Mouse (Mus musculus): ENCODE results near the gene Slc48a1.

Slc48a1 gene

DNA sequence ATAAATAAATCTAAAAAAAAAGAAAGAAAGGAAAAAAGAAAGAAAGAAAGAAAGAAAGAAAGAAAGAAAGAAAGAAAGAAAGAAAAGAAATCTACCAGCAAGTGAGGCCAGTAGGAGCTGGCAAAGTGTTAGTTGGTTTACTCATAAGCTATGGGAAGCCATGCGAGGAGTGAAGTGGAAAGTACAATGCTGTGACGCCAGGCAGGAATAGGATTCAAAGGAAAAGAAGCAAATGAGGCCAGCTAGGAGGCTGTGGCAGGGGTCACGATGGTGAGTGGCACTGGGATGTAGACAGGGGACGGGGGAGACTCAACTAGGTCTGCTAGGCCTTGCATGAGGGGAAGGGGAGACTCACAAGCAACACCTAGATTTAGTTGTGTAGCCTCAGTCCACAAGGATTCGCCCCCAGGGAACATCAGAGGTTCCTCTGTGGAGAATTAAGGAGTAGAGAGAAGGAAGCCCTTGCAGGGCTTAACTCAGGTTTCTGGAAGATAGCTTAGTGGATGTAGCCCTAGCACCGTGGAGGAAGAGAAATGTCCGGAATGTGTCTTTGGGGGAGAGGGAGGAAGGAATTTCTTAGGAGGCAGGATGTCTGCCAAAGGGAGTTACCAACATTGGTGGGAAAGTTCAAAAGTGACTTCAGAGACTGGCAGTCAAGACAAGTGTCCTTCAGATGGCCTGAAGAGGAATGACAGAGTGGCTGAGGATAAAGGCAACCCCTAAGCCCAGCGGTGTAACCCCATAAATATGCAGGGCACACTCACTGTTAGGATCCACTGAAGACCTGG is at the start of gene Slc48a1:
Slc48a1 (plus strand) TSS at position 210 of the 788 bp plus-strand sequence.
- peak; percentile 70 for DNase-seq

DNA sequence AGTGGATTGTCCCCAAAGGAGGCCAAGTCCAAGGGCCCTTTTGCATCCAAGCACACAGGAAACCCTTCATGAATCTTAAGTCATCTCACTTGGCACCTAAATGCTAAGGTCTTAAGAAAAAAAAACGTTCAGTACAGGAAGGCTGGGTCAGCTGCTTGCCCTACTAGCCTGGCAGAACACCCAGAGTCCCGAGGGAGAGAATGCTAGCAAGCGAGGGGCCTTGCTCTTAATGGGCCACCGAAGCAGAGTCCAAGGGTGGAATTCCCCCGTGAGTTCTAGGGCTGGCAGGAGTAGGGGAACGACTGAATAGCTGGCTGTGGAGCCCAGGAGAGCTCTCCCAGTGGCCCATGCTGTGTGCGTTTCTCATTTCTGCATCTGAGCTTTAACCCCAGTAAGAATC is 49.5 kb upstream of the Slc48a1 start:
- peak; percentile 70 for DNase-seq

DNA sequence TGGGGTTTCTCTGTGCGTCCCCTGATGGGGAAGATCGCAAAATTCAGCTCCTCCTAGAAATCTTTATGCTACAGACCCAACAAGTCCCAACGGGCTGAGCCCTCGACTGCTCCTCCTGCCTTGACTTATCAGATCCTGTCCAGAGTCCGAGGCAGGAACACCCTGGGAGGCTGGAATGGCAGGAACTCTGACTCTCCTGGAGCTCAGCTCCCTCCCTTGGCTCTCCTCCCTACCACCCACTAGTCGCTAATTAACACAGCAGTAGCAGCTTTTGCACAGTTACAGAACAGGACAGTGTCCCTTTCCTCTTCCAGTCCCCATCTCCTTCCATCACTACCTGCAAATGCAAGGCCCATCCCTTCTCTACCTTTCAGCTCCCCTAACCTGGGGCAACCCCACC is 48.0 kb upstream of the Slc48a1 start:
- DNase-seq, result peak; percentile 64

DNA sequence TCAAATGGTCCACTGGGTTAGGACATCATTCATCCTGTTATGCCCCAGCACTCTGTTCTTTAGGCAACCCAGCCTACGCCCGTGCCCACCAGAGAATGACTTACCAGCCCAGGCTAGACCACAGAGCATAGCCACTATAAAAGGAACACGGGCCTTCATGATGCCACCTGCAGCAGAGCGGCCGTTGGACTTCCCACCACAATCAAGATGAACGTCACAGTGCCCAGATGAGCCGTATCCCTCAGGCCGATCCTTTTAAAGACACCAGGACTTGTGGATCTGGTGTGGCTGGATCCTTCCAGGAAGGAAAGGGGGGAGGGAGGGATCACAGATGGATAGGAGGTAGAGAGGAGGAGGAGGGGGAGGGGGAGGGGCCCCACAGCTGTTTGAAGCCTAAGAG is 47.2 kb upstream of the Slc48a1 start, which contains the start of gene Endou:
Endou (minus strand) TSS at position 229 of the 400 bp plus-strand sequence.
- no peak for DNase-seq

DNA sequence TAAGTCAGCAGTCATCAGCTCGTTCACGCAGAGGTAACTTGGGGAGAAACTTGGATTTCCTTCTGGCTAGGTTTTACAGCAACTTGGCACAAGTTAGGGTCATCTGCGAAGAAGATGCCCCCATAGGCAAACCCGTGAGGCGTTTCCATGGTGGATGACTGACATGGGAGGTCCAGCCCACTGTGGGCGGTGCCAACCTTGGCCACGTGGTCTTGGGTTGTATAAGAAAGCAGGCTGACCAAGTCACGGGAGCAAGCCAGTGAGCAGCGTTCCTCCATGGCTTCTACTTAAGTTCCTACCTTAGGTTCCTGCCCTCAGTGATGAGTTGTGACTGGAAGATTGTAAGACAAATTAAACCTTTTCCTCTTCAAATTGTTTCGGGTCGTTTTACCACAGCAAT is 46.3 kb upstream of the Slc48a1 start:
- DNase-seq, result no peak

DNA sequence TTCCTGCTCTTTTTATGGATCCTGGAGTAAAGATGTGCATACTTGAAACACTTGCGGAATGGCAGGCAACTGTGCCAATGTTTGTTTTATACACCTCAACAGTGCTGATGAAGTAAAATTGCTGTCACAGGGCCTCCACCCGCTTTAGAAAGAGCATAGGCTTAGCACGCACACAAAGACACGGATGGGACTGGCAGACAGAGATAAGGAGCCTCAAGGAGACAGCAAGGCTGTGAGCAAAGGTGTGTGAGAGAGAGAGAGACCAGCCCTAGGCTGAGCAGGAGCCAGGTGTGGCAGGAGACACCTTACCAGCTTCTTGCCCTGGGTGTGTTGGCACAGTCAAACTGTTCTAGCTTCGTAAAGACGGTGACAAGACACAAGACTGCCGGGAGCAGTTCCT is 39.4 kb upstream of the Slc48a1 start:
- no peak for DNase-seq

DNA sequence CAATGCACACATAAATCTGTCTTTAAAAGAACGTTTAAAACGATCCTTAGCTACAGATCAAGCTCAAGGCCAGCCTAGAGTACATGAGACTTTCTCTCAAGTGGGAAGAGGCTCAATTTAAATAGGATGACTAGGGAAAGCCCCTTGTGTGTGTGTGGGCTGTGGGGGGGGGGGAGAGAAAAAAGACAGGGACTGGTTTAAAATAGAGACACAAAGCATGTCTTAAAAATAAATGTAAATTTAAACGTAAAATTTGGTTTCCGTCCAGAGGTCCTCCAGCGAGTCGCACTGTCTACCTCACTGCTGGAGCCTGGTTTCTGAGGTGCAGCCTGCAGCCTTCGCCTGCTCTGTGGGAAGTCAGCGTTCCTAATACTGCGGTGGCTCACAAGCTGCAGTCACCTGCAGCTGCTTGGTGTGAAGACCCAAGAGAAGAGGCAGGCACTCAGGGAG is 38.0 kb upstream of the Slc48a1 start:
- no peak for DNase-seq

DNA sequence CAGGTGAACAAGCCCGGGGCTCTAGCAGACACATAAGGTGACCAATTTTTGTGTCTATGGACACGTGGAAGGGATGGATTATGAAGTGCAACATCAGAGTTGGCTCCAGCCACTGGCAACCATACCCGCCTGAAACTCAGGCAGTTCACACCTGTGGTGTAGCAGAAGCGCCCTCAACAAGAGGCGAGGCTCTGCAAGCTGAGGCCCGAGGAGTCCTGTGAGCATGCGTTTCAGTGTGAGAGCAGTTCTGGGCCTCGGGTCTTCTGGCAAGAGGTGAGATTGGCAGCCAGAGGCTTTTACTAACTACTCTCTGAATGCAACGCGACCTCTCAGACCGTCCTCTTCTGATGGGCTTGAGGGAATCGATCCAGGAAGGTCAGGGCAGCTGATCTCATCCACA is 36.7 kb upstream of the Slc48a1 start:
- no peak for DNase-seq

DNA sequence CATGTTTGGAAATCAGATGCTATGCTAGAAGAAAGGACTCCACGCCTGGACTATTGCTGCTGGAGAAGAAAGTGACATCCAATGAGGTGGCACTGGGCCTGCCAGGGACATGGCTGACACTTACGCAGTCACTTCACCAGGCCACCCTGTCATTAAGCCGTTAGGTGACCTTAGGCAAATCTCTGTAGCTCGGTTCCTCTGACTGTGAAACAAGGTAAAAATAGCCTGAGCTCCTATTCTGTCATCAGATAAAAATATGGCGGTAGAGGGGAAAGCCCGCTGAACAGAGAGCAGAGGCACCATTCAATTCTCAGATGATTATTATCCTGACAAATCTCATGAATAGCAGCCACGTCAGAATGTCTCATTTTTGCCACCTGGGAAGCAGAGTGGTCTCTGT is 36.2 kb upstream of the Slc48a1 start:
- DNase-seq, result no peak

DNA sequence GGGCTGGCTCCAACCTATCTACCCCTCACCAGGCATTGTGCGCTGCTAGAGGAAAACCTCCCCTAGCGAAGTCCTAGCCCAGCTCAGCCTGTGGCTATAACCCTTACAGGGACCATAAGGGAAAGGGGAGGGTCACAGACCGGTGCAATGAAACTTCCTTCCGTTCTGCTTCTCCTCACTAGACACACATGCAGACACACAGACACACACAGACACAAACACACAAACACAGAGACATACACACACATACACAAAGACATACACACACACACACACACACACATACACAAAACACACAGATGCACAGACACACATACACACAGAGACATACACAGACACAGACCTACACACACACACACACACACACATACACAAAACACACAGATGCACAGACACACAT is 35.7 kb upstream of the Slc48a1 start:
- no peak for DNase-seq

DNA sequence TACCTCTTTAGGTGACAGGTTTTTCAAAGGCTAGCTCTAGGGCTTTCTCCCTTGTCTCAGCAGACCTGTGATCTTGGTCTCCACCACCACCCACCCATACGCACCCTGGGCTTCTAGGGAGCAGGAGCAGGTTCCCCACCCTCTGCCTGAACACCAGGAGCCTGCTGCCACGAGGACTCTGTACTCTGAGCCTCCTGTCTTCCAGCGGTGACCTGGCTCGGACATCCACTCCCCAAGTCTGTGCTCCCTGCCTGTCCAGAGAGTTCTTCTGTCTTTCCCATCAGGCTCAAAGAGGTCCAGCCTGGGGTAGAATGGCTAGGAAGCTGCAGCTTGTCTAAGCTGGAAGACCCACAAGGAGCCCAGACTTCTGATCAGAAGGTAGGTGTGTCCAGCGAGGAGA is 35.1 kb upstream of the Slc48a1 start:
- DNase-seq, result no peak

DNA sequence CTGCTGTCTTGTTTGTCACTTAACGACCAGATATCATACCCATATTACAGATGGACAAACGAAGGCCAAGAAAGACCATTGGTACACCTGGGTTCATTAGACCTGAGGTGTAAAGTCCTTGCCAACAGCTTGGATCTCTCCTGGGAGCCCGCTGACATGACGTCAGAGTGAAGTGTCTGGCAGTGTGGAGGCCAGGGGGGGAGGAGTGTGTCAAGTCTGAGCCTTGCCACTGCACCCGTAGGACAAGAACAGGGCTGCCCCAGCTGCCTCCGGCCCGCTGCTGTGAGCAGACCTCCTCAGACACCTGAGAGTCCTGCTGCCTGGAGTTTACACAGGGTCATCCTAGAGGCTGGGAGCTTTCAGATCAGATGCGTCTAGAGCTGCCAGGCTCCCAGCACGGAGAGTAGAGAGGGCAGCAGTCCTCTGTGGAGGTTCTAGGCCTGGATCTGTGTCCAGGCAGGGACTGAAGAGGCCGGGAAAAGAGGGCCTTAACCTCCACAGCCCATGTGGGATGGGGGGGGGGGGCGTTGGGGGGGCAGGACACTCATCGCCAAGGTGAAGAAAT is 34.3 kb upstream of the Slc48a1 start:
- DNase-seq, result no peak

DNA sequence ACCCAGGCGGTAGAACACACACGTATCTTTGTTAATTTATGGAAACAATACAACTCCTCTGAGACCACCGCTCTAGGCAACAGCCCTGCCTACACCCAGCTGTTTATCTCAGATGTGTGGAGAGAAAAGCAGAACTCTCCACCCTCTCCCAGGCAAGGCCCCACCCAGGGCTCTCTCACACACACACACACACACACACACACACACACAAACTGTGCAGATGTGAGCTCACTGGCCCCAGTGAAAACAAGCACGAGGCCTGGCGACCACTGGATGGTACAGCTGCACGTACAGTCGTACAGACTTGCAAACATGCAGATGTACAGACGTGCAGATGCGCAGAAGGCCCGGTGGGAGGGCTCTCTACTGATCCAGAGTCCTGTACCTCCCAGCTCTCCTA is 33.4 kb upstream of the Slc48a1 start:
- DNase-seq, result no peak

DNA sequence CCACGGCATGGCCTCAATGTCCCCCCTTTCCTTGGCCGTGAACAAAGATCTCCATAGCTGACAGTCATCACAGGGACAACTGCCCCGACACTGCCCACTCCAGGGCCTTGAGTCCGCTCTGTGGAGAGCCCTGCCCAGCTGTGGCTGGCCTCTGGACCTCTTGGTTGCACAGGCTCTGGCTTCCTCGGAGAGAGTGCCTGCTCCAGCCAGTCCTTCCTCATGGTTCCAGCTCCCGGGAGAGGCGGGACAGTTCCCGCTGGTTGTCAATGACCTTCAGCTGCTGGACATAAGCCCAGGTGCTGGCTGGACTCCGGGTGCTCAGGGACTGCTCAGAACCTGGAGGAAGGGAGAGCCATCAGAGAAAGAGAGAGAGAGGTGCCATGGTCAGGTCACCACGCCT is 33.0 kb upstream of the Slc48a1 start:
- DNase-seq, result peak; percentile 79

DNA sequence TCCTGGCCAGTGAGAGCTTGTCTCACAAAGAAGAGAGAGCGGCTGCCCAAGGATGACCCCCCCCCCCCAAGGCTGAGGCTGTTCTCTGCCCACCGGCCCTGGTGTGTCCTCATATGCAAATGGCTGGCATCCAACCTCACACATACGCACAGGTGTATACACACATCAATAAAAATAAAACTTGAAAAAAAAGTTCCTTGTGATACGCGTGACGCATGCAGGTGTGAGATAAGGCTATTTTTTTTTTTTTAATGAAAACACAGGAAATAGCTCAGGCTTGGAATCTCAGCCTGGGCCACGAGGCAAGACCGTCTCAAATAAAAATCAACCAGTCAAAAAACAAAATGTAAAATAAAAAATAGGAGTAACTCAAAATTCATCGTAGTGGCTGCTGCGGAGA is 32.0 kb upstream of the Slc48a1 start:
- DNase-seq, result no peak

DNA sequence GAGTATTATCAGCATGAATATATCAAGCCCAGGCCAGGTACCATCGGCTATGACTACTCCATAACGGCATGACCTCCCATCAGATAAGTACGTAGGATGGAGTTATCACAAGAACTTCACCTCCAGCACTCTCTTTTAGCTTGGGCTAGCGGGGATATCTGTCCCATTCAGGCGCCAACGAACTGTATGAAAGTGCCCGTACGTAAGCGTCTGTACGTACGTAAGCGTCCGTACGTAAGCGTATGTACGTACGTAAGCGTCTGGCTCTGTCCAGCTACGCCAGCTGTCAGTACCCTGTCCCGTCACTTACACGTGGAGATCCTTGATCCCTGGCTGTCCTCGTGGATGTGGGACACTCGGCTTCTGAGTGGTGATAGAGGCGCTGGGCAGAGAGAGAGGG is 31.6 kb upstream of the Slc48a1 start:
- no peak for DNase-seq

DNA sequence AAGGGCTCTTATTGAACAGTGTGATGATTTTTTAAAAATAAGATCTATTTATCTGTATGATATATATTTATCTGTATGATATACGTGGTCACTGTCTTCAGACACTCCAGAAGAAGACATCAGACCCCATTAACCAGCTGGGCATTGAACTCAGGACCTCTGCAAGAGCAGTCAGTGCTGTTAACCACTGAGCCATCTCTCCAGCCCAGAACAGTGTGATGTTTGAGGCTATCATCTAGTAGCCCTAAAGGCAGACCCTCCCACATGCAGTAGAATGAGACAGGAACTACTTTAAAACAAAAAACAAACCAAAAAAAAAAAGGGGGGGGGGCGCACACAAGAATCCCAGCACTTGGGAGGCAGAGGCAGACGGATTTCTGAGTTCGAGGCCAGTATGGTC is 30.8 kb upstream of the Slc48a1 start:
- DNase-seq, result no peak

DNA sequence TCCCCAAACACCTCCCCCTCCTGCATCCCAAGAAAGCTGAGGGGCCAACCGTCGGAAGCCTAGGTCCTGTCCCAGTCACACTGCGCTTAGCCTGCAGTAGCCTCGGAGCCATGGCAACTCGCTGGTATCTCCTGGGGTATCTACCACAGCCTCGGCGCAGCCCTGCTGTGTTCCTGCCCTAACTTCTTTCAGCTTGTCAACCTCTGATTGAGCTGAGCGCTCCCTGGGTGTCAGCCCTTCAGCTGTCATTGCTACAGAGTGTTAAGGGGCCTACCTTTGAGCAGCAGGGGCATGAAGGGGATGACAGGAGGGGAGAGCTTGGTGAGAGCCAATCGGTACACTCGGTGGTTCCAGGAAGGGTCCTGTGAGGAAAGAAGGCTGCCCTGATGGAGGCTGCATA is 30.0 kb upstream of the Slc48a1 start:
- no peak for DNase-seq

DNA sequence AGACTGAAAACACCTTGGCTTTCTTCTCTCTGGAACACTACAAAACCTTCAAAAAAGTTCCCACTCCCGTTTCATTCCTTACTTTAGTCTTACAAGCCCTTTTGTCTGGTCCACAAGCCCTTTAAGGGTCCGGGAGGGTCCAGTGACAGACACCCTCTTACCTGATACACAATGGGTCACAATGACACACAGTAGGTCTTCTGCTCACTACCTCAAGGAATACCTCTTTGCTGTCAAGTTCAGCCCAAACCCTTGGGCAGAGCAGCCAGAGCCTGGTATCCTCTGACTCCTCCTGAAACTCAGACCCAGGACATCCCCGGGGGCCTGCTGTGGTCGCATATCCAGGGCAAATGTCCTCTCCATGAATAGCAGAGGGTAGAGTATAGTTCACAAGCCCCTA is 29.4 kb upstream of the Slc48a1 start:
- no peak for DNase-seq

DNA sequence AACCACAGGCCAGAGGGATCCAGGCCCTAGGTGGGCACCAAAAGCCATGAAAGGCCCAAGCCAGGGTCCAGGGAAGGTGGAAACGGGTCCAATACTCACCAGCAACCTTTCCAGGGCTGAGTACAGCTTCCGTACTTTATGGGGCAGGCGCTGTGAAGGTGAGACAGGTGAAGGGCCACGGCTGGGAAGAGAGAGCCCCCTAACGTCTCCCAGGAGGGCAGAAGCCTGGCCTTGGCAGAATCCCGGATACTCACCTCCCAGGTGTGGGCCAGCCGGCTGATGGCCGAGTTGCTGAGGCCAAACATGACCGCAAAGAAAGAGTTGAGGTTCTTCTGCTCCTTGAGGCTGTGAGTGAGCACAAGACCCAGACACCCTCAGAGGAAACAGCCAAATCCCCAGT is 28.9 kb upstream of the Slc48a1 start:
- no peak for DNase-seq

DNA sequence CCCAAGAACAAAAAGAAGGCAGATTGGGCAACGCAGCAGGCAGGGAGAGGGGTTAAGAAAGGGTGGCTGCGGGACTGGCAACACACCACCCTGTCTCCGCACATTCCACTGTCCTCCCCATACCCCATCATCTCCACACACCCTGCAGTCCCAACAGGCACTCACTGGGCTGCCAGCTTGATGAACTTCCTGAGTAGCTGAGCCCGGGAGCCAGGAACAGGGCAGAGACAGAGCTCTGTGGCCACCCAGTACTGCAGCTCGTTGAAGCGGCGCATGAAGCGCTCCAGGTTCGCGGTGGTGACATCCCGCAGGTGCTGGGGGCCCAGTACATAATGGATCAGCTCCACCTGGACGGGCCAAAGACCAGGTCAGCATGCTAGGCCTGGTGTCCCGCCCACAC is 28.5 kb upstream of the Slc48a1 start:
- DNase-seq, result no peak

DNA sequence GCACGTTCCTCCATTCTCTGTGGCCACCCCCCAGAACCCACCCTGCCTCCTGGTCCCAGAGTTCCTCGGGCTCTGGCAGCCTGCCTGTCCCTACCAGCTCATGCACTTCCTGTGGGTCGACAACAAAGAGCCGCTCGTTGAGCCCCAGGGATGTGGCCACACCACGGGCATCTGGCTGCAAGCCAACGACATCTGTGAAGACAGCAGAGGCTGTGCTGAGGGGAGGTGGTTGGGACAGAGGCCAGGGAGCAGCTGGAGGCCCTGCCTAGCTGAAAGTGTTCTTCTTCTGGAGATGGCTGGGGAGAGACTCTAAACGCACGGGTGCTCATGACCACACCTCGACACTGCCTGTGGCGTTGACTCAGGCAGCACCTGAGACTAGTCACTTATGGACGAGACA is 27.6 kb upstream of the Slc48a1 start:
- peak; percentile 91 for DNase-seq

DNA sequence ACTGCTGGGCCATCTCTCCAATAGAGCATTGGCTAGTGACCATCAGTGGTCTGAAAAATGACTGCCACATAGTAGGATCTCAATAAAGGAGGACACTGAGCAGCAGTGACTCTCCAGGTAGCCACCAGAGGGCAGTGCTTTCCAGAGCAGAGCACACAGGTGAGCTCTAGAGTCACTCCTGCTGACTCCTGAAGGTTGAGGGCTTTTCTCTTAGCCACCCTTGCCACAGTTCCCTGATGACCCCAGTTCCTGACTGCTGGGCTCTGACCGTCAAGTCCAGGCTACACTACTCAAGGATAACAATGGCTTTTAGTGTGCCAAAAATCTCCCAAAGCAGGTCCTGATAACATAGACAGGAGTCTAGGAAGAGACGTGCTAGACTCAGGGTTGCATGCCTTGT is 26.6 kb upstream of the Slc48a1 start:
- DNase-seq, result no peak

DNA sequence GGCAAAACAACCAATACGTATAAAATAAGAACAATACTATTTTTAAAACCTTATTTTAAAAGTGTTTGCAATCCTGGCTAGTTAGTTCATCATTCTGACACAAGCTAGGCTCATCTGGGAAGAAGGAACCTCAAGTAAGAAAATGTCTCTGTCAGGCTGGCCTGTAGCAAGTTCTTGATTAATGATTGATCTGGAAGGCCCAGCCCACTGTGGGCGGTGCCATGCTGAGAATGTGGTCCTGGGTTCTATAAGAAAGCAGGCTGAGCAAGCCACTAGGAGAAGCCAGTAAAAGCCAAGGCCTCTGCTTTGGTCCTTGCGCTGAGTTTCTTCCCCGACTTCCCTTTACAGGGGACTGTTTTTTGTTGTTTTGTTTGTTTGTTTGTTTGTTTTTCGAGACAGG is 25.8 kb upstream of the Slc48a1 start:
- no peak for DNase-seq

DNA sequence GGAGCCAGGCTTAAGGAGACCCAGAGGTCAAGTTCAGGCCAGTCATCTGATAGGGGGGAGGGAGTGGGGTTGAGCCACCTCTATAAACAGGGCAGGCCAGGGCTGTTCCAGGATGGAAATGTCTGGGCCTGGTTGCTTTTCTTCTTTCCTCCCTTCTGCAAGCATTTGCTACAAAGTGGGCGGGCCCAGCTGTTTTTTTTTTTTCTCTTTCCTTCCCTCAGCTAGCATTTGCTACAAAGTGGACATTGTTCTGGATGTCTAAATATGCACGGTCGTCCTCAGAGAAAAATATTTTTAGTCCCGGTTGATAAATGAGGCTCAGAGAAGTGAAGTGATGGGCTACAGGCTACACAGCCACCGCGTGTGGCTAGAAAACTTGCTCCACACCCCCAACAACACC is 23.8 kb upstream of the Slc48a1 start:
- DNase-seq, result no peak

All from kidney, postnatal 14 days (tissue).